14 mouse cellular contexts compared by ENCODE assay signal in the genomic region with DNA sequence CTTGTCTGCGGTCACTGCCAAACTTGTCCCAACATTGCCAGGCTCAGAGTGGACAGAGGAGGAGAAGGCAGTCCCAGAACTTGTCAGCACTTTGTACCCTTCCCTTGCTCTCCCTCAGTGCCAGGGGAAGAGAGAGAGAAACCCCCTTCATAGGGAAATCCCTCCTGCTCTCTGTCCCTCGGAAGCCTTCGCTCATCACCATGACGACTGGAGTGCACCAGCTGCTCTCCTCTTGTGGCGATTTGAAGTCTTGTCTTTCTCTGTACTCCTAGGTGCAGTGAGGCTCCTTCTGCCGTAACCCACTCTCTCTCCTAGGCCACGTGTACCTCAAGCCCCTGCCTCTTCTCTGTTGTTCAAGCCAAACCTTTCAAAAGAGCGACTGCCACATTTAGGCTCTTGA.
A peak's percentile ranks its signal among the peaks of the same experiment; 100 is the strongest.
DNase-seq lines count a peak whose midpoint lies in the region; ATAC-seq and TF ChIP-seq lines count a peak whose summit lies in the region.
"Had no signal": no experiment of that assay in that cellular context is flagged by ENCODE, and none has a peak within 500 bp of the region (broad histone marks: within the 10 kb centered on the region; RNA-seq: fewer than 3 reads in every experiment).

No protein-coding gene starts in this region.

- peak; percentile 7 for DNase-seq in ES-CJ7 (ENCODE audit: low read depth, low spot score)
- peak; percentile 3 for DNase-seq in ZHBTc4 (ENCODE audit: low read depth, low spot score)
- peak; percentile 59 for DNase-seq in hindbrain, embryonic 11.5 days (ENCODE audit: low spot score)
- peak; percentile 39 for DNase-seq in midbrain, postnatal 0 days (ENCODE audit: low spot score)
- no peak for DNase-seq in urinary bladder, adult 2 months (ENCODE audit: low spot score)
- DNase-seq in cerebellum, adult 8-10 months: no peak
- DNase-seq in lung, postnatal 0 days (ENCODE audit: low spot score): no peak
- DNase-seq: adrenal gland, adult 2 months; cerebellum, adult 9-11 months; kidney, adult 2 months; thymus, postnatal 36 days had no signal

- H3K4me1 ChIP-seq in hindbrain, embryonic 11.5 days (replicated peaks; ENCODE audit: control insufficient read depth, insufficient read depth, low read length): 0 out of 2 replicates have a peak, but pooled peaks cover 2% of the 10 kb centered on the region
- no peaks in the 10 kb centered on the region for H3K4me1 ChIP-seq in midbrain, postnatal 0 days (ENCODE audit: insufficient read depth, low read length)
- H3K4me1 ChIP-seq in lung, postnatal 0 days (ENCODE audit: insufficient read depth, low read depth, low read length): no peaks in the 10 kb centered on the region
- H3K4me1 ChIP-seq: heart, embryonic 10.5 days; lung, embryonic 15.5 days had no signal

- H3K9ac ChIP-seq in hindbrain, embryonic 11.5 days (ENCODE audit: low read depth, low read length): no peak overlapping the region
- H3K9ac ChIP-seq in midbrain, postnatal 0 days (replicated peaks; ENCODE audit: low read length, poor library complexity, severe bottlenecking): no peak overlapping the region
- H3K9ac ChIP-seq in lung, postnatal 0 days (replicated peaks; ENCODE audit: low read depth): no peak overlapping the region
- H3K9ac ChIP-seq: lung, embryonic 15.5 days had no signal

- WGBS in hindbrain, embryonic 11.5 days: 34% methylated on average over 8 of the region's 8 CpGs
- 19% methylated on average over 8 of the region's 8 CpGs for WGBS in midbrain, postnatal 0 days
- WGBS in lung, postnatal 0 days: 58% methylated on average over 8 of the region's 8 CpGs

- no peaks in the 10 kb centered on the region for H3K36me3 ChIP-seq in hindbrain, embryonic 11.5 days (ENCODE audit: control insufficient read depth, insufficient read depth, low read length)
- no peaks in the 10 kb centered on the region for H3K36me3 ChIP-seq in midbrain, postnatal 0 days (ENCODE audit: insufficient read depth, low read length)
- H3K36me3 ChIP-seq in lung, postnatal 0 days (ENCODE audit: insufficient read depth, low read length): no peaks in the 10 kb centered on the region
- H3K36me3 ChIP-seq: G1E; lung, embryonic 15.5 days had no signal

- no peak overlapping the region for H3K27ac ChIP-seq in hindbrain, embryonic 11.5 days (ENCODE audit: low read depth, low read length)
- no peak overlapping the region for H3K27ac ChIP-seq in midbrain, postnatal 0 days (ENCODE audit: low read depth, low read length)
- H3K27ac ChIP-seq in lung, postnatal 0 days (ENCODE audit: low read length): no peak overlapping the region
- H3K27ac ChIP-seq: heart, embryonic 10.5 days; lung, embryonic 15.5 days had no signal

- no peak for TF ChIP-seq CTCF in midbrain, postnatal 0 days (IDR thresholded peaks at IDR 0.05)
- no peak for TF ChIP-seq CTCF in lung, postnatal 0 days (IDR thresholded peaks at IDR 0.05)

- H3K4me2 ChIP-seq in hindbrain, embryonic 11.5 days (replicated peaks; ENCODE audit: low read depth, low read length): no peak overlapping the region
- no peak overlapping the region for H3K4me2 ChIP-seq in midbrain, postnatal 0 days (ENCODE audit: low read depth, low read length, poor library complexity, severe bottlenecking)
- no peak overlapping the region for H3K4me2 ChIP-seq in lung, postnatal 0 days (replicated peaks; ENCODE audit: low read depth, low read length)
- H3K4me2 ChIP-seq: lung, embryonic 15.5 days had no signal

- peaks cover 6% of the 10 kb centered on the region; the same call in 1 of the 2 replicates for H3K27me3 ChIP-seq in hindbrain, embryonic 11.5 days (ENCODE audit: control insufficient read depth, insufficient read depth, low read length)
- no peaks in the 10 kb centered on the region for H3K27me3 ChIP-seq in midbrain, postnatal 0 days (ENCODE audit: insufficient read depth, low read length)
- H3K27me3 ChIP-seq in lung, postnatal 0 days (replicated peaks; ENCODE audit: insufficient read depth, low read length): no peaks in the 10 kb centered on the region
- H3K27me3 ChIP-seq: lung, embryonic 15.5 days had no signal

- ATAC-seq in hindbrain, embryonic 11.5 days (ENCODE audit: low FRiP score): peak; percentile 59
- ATAC-seq in midbrain, postnatal 0 days (ENCODE audit: low FRiP score): peak; percentile 72
- ATAC-seq in lung, postnatal 0 days: no peak

- H3K4me3 ChIP-seq in hindbrain, embryonic 11.5 days (ENCODE audit: low read depth, low read length): no peak overlapping the region
- no peak overlapping the region for H3K4me3 ChIP-seq in midbrain, postnatal 0 days (ENCODE audit: low read depth, low read length)
- no peak overlapping the region for H3K4me3 ChIP-seq in lung, postnatal 0 days (ENCODE audit: low read depth, low read length)
- H3K4me3 ChIP-seq: heart, embryonic 10.5 days; lung, embryonic 15.5 days had no signal

- no peak for TF ChIP-seq EP300 in lung, postnatal 0 days (IDR thresholded peaks at IDR 0.05)

- H3K9me3 ChIP-seq in hindbrain, embryonic 11.5 days (ENCODE audit: control insufficient read depth, low read length): no peaks in the 10 kb centered on the region
- no peaks in the 10 kb centered on the region for H3K9me3 ChIP-seq in midbrain, postnatal 0 days (ENCODE audit: low read length)
- no peaks in the 10 kb centered on the region for H3K9me3 ChIP-seq in lung, postnatal 0 days (ENCODE audit: low read length)
- H3K9me3 ChIP-seq: G1E; heart, embryonic 10.5 days; lung, embryonic 15.5 days had no signal

Comparison
In these comparisons a context has a peak if more than half of its experiments do, and no peak if none do; other contexts are left out.
1. DNase-seq: peak in ES-CJ7 (single experiment), ZHBTc4 (single experiment), hindbrain, embryonic 11.5 days (single experiment) and midbrain, postnatal 0 days (single experiment); none in urinary bladder, adult 2 months (single experiment), cerebellum, adult 8-10 months (single experiment) and lung, postnatal 0 days (single experiment).